Mouse (Mus musculus) left cerebral cortex, postnatal 10 days (tissue): Measurements from ENCODE around the gene Abcb6. TPM values are rescaled to one million over a fixed set of nuclear protein-coding genes. Genes with fewer than 3 reads are reported as not detected.

Experiments used
- DNase-seq, 2 experiments: peaks; one replicate each; pipeline ENCODE4 v3.0.0; 2021 to 2022; ENCODE audit warnings: low spot score in 2 of 2, mixed read lengths in 1 of 2; ENCODE audit errors: extremely low spot score in 1 of 2
- intact Hi-C: fragments of 180-260 bp; cut with DNase I; formaldehyde crosslinking; loops from one replicate; pipeline ENCODE4 v1.15.1; 2025
- total RNA-seq, 2 experiments: library from RNA; stranded (reverse); gene quantifications; 2 replicates each; pipeline ENCODE4 v1.2.3; 2021

Abcb6 gene
- total RNA-seq: 10 to 100 TPM; 45.6 to 47.0 TPM

GRCm38 (mm10) chr1:75180105-75180590 is at the start of gene Abcb6:
Gene Abcb6, minus strand, starts transcription at chr1:75180392.
- intact Hi-C loops: no loop called here

GRCm38 (mm10) chr1:75229158-75229557 is 49.0 kb upstream of the Abcb6 start:
- DNase-seq: no peak
- intact Hi-C loops: no loop called here

More at GRCm38 (mm10) chr1:75180105-75180590, at the start of gene Abcb6:
- DNase-seq: peak; percentile 95

GRCm38 (mm10) chr1:75227653-75228052 is 47.5 kb upstream of the Abcb6 start:
- intact Hi-C loops: no loop called here
- no peak for DNase-seq

- intact Hi-C loops: no loop called here
- no peak for DNase-seq
Measured at GRCm38 (mm10) chr1:75226138-75226537, 45.9 kb upstream of the Abcb6 start.

GRCm38 (mm10) chr1:75225473-75225872 is 45.3 kb upstream of the Abcb6 start:
- intact Hi-C loops: no loop called here
- DNase-seq: no peak

GRCm38 (mm10) chr1:75223532-75223931 is 43.3 kb upstream of the Abcb6 start:
- DNase-seq: no peak
- intact Hi-C loops: no loop called here

GRCm38 (mm10) chr1:75222926-75223325 is 42.7 kb upstream of the Abcb6 start:
- intact Hi-C loops: no loop called here

GRCm38 (mm10) chr1:75221538-75221937 is 41.3 kb upstream of the Abcb6 start:
- no peak for DNase-seq
- intact Hi-C loops: no loop called here

More at GRCm38 (mm10) chr1:75222926-75223325, 42.7 kb upstream of the Abcb6 start:
- DNase-seq: no peak

- intact Hi-C loops: no loop called here
- peak in 1 of 2 experiments; percentile 54 for DNase-seq
Measured at GRCm38 (mm10) chr1:75219531-75219930, 39.3 kb upstream of the Abcb6 start, which contains the start of gene Tuba4a. Gene Tuba4a, minus strand, starts transcription at chr1:75219865.

GRCm38 (mm10) chr1:75219078-75219477 is 38.9 kb upstream of the Abcb6 start:
- intact Hi-C loops: no loop called here
- DNase-seq: peak; percentile 88 to 89

GRCm38 (mm10) chr1:75218227-75219001 is 38.2 kb upstream of the Abcb6 start:
- peak; percentile 53 to 75 for DNase-seq

GRCm38 (mm10) chr1:75217893-75218226 is 37.7 kb upstream of the Abcb6 start:
- DNase-seq: no peak
- intact Hi-C loops: no loop called here

More at GRCm38 (mm10) chr1:75218227-75219001, 38.2 kb upstream of the Abcb6 start:
- intact Hi-C loops: no loop called here

GRCm38 (mm10) chr1:75216797-75217585 is 36.8 kb upstream of the Abcb6 start:
- DNase-seq: no peak
- intact Hi-C loops: no loop called here

GRCm38 (mm10) chr1:75215785-75216184 is 35.6 kb upstream of the Abcb6 start:
- no peak for DNase-seq
- intact Hi-C loops: no loop called here

GRCm38 (mm10) chr1:75214886-75215285 is 34.7 kb upstream of the Abcb6 start:
- DNase-seq: peak; percentile 61 to 66
- intact Hi-C loops: no loop called here

- intact Hi-C loops: no loop called here
- DNase-seq: no peak
Measured at GRCm38 (mm10) chr1:75214442-75214841, 34.2 kb upstream of the Abcb6 start.

- intact Hi-C loops: no loop called here
- no peak for DNase-seq
Measured at GRCm38 (mm10) chr1:75213096-75213495, 32.9 kb upstream of the Abcb6 start.

- no peak for DNase-seq
- intact Hi-C loops: no loop called here
Measured at GRCm38 (mm10) chr1:75212542-75212941, 32.4 kb upstream of the Abcb6 start.

- intact Hi-C loops: no loop called here
- DNase-seq: no peak
Measured at GRCm38 (mm10) chr1:75211141-75211708, 31.0 kb upstream of the Abcb6 start.
